Mouse (Mus musculus) limb, embryonic 11.5 days (tissue): Measurements from ENCODE around the gene Olfr315. TPM values are rescaled to one million over a fixed set of nuclear protein-coding genes. Genes with fewer than 3 reads are reported as not detected.
A peak's percentile ranks its signal among the peaks of the same experiment; 100 is the strongest.
"Not testable (repeated sequence)": the region's sequence is repeated elsewhere in the genome, so short reads cannot be mapped to it uniquely, and the experiment has no call there.

ENCODE experiments used
- ATAC-seq: fragments of 200-750 bp; cut with Nextera tagmentation; 2 replicates; pipeline ENCODE4 v1.8.0; 2017; ENCODE audit warnings: low read depth; ENCODE audit not compliant: insufficient number of reproducible peaks, low FRiP score, low TSS enrichment
- DNase-seq: peaks from one replicate; pipeline ENCODE4 v3.0.0-alpha.2; 2015; ENCODE audit warnings: low spot score
- H3K27ac ChIP-seq: fragments of 300-500 bp; sonication (generic); replicated peaks from 2 replicates; pipeline ENCODE4 v1.5.1; 2014; ENCODE audit warnings: low read depth, mild to moderate bottlenecking, low read length
- H3K27me3 ChIP-seq: fragments of 300-500 bp; sonication (generic); 2 replicates; pipeline ENCODE4 v1.6.1; 2014; ENCODE audit warnings: mild to moderate bottlenecking, low read length, mixed read lengths; ENCODE audit not compliant: control insufficient read depth, insufficient read depth
- H3K36me3 ChIP-seq: fragments of 300-500 bp; sonication (generic); 2 replicates; pipeline ENCODE4 v1.6.1; 2014; ENCODE audit warnings: mild to moderate bottlenecking, low read length, moderate library complexity, mixed read lengths; ENCODE audit not compliant: control insufficient read depth, insufficient read depth
- H3K4me1 ChIP-seq: fragments of 300-500 bp; sonication (generic); 2 replicates; pipeline ENCODE4 v1.6.1; 2014; ENCODE audit warnings: low read length, mixed read lengths; ENCODE audit not compliant: control insufficient read depth, insufficient read depth
- H3K4me2 ChIP-seq: fragments of 300-500 bp; sonication (generic); 2 replicates; pipeline ENCODE4 v1.6.1; 2014; ENCODE audit warnings: low read depth, mild to moderate bottlenecking, moderate library complexity; ENCODE audit not compliant: severe bottlenecking
- H3K4me3 ChIP-seq: fragments of 300-500 bp; sonication (generic); 2 replicates; pipeline ENCODE4 v1.5.1; 2014; ENCODE audit warnings: low read depth, low read length
- H3K9ac ChIP-seq: fragments of 300-500 bp; sonication (generic); 2 replicates; pipeline ENCODE4 v1.6.1; 2014; ENCODE audit warnings: mild to moderate bottlenecking, low read length
- H3K9me3 ChIP-seq: fragments of 300-500 bp; sonication (generic); 2 replicates; pipeline ENCODE4 v1.6.1; 2016; ENCODE audit warnings: low read length; ENCODE audit not compliant: control insufficient read depth
- WGBS: fragments of 180-500 bp; shearing (Covaris S2); extraction: QIAGEN DNeasy Blood & Tissue Kit; methylation state at CpG from one replicate; pipeline ENCODE4 v1.1.7; 2014; 5-methylcytosine and 5-hydroxymethylcytosine counted together
- polyA plus RNA-seq: library from polyadenylated mRNA; unstranded; fragments of >200 nt; fragmentation: Nextera tagmentation; extraction: Ambion mirVana; gene quantifications from 2 replicates; pipeline ENCODE4 v1.2.1, GENCODE M21; 2014

The Olfr315 gene
- polyA plus RNA-seq, 1 experiment from 2014 or later = not detected

- no peak within 1 kb of the TSS for H3K4me2 ChIP-seq
- H3K9me3 ChIP-seq = no peaks in the 10 kb centered on the region
- 46% methylated on average over 14 of the region's 14 CpGs for WGBS
- H3K36me3 ChIP-seq = no peaks in the 10 kb centered on the region
- DNase-seq = peak; percentile 24
- no peaks in the 10 kb centered on the region for H3K27me3 ChIP-seq
- H3K27ac ChIP-seq = no peak within 1 kb of the TSS
- no peak within 1 kb of the TSS for H3K4me3 ChIP-seq
- H3K9ac ChIP-seq = no peak within 1 kb of the TSS
- no peaks in the 10 kb centered on the region for H3K4me1 ChIP-seq
- no peak for ATAC-seq
These were observed 28.7 kb downstream of the Olfr315 start, which contains the start of gene Fam183b for GRCm38 (mm10) chr11:58801558-58802228. TSS of gene Fam183b (minus strand) at chr11:58801960.

- ATAC-seq (no peak), DNase-seq (no peak)
- Histone ChIP-seq H3K27ac (no peak overlapping the region), H3K36me3 (no peaks in the 10 kb centered on the region), H3K9me3 (no peaks in the 10 kb centered on the region), H3K4me1 (no peaks in the 10 kb centered on the region), H3K4me3 (no peak overlapping the region), H3K4me2 (no peak overlapping the region), H3K9ac (no peak overlapping the region), H3K27me3 (no peaks in the 10 kb centered on the region)
- 63% methylated on average over 4 of the region's 4 CpGs for WGBS
These were observed 30.9 kb downstream of the Olfr315 start for GRCm38 (mm10) chr11:58803871-58804270.

- Histone ChIP-seq H3K27ac (no peak overlapping the region), H3K9ac (no peak overlapping the region), H3K9me3 (no peaks in the 10 kb centered on the region), H3K4me2 (no peak overlapping the region), H3K4me1 (no peaks in the 10 kb centered on the region), H3K27me3 (no peaks in the 10 kb centered on the region), H3K4me3 (no peak overlapping the region), H3K36me3 (no peaks in the 10 kb centered on the region)
- ATAC-seq (no peak), DNase-seq (no peak)
- WGBS = 75% methylated on average over 2 of the region's 2 CpGs
These were observed 31.4 kb downstream of the Olfr315 start for GRCm38 (mm10) chr11:58804393-58804792.

- Histone ChIP-seq H3K36me3 (no peaks in the 10 kb centered on the region), H3K4me1 (no peaks in the 10 kb centered on the region), H3K9me3 (no peaks in the 10 kb centered on the region), H3K27ac (no peak overlapping the region), H3K4me2 (no peak overlapping the region), H3K4me3 (no peak overlapping the region), H3K9ac (no peak overlapping the region), H3K27me3 (no peaks in the 10 kb centered on the region)
- no peak for DNase-seq
- WGBS = 11% methylated on average over 1 of the region's 1 CpGs
- no peak for ATAC-seq
These were observed 39.0 kb downstream of the Olfr315 start for GRCm38 (mm10) chr11:58812001-58812400.

- H3K9me3 ChIP-seq, H3K27me3 ChIP-seq, H3K4me1 ChIP-seq, H3K27ac ChIP-seq, H3K4me3 ChIP-seq, ATAC-seq, DNase-seq, H3K4me2 ChIP-seq, H3K36me3 ChIP-seq, H3K9ac ChIP-seq: not testable (repeated sequence)
- 56% methylated on average over 1 of the region's 1 CpGs for WGBS
These were observed 41.7 kb downstream of the Olfr315 start, which contains the start of gene Olfr313 for GRCm38 (mm10) chr11:58814700-58815099. TSS of gene Olfr313 (plus strand) at chr11:58815000.

GRCm38 (mm10) chr11:58815676-58816075 is 42.7 kb downstream of the Olfr315 start:
- ATAC-seq = no peak
- WGBS = 70% methylated on average over 1 of the region's 1 CpGs
- no peaks in the 10 kb centered on the region for H3K27me3 ChIP-seq
- H3K4me1 ChIP-seq = no peaks in the 10 kb centered on the region
- H3K9ac ChIP-seq = no peak overlapping the region
- no peak overlapping the region for H3K4me2 ChIP-seq
- no peaks in the 10 kb centered on the region for H3K9me3 ChIP-seq
- H3K36me3 ChIP-seq = no peaks in the 10 kb centered on the region
- no peak overlapping the region for H3K4me3 ChIP-seq
- H3K27ac ChIP-seq = no peak overlapping the region
- DNase-seq = no peak

- H3K36me3 ChIP-seq, ATAC-seq, DNase-seq, H3K4me1 ChIP-seq, H3K9ac ChIP-seq, H3K4me2 ChIP-seq, H3K27me3 ChIP-seq, H3K9me3 ChIP-seq, H3K4me3 ChIP-seq, H3K27ac ChIP-seq: not testable (repeated sequence)
These were observed 55.9 kb downstream of the Olfr315 start, which contains the start of gene Olfr312 for GRCm38 (mm10) chr11:58828937-58829336. TSS of gene Olfr312 (plus strand) at chr11:58829237.

- Histone ChIP-seq H3K36me3 (no peaks in the 10 kb centered on the region), H3K9ac (no peak overlapping the region), H3K4me1 (no peaks in the 10 kb centered on the region), H3K27me3 (no peaks in the 10 kb centered on the region), H3K4me3 (no peak overlapping the region), H3K9me3 (no peaks in the 10 kb centered on the region), H3K4me2 (no peak overlapping the region), H3K27ac (no peak overlapping the region)
- ATAC-seq = no peak
- no peak for DNase-seq
- WGBS = 84% methylated on average over 3 of the region's 3 CpGs
These were observed 56.8 kb downstream of the Olfr315 start for GRCm38 (mm10) chr11:58829764-58830163.
